8 mouse cellular contexts compared by ENCODE assay signal in the genomic region with DNA sequence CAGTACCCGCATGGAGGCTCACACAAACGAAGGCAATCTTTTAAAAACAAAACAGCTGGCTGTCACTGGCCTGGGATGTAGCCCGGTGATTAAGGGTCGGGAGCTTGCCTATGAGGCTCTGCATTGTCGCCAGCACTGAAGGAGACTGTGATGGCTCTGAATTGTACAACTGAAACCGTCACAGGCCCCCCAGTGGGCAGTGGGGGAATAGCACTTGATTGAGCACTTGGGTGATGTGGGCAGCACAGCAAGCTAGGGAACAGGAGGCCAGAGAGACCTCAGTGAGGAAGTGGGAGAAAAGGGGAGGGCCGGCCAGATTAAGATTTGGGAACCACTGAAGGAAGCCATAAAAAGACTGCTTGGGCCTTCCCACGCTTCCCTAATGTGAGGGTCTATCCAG. TPM values are rescaled to one million over a fixed set of nuclear protein-coding genes. Genes with fewer than 3 reads are reported as not detected.
A peak's percentile ranks its signal among the peaks of the same experiment; 100 is the strongest.
DNase-seq lines count a peak whose midpoint lies in the region; ATAC-seq and TF ChIP-seq lines count a peak whose summit lies in the region.

No protein-coding gene starts in this region.

- no peaks in the 10 kb centered on the region for H3K36me3 ChIP-seq in hindbrain, embryonic 11.5 days (ENCODE audit: control insufficient read depth, insufficient read depth, low read length)
- H3K36me3 ChIP-seq in hindbrain, embryonic 12.5 days: peaks cover 10% of the 10 kb centered on the region; the same call in 1 of the 2 replicates
- peaks cover 4% of the 10 kb centered on the region; the same call in 1 of the 2 replicates for H3K36me3 ChIP-seq in intestine, postnatal 0 days (ENCODE audit: control insufficient read depth, insufficient read depth)
- no peaks in the 10 kb centered on the region for H3K36me3 ChIP-seq in stomach, postnatal 0 days (ENCODE audit: control insufficient read depth, insufficient read depth, low read length)

- H3K4me1 ChIP-seq in hindbrain, embryonic 11.5 days (replicated peaks; ENCODE audit: control insufficient read depth, insufficient read depth, low read length): peaks cover 4% of the 10 kb centered on the region; the same call in 1 of the 2 replicates
- H3K4me1 ChIP-seq in hindbrain, embryonic 12.5 days: peaks cover 11% of the 10 kb centered on the region
- no peaks in the 10 kb centered on the region for H3K4me1 ChIP-seq in intestine, postnatal 0 days (replicated peaks; ENCODE audit: control insufficient read depth, insufficient read depth, low read length)
- H3K4me1 ChIP-seq in stomach, postnatal 0 days (replicated peaks; ENCODE audit: control insufficient read depth, insufficient read depth): no peaks in the 10 kb centered on the region

- H3K27ac ChIP-seq in hindbrain, embryonic 11.5 days (ENCODE audit: low read depth, low read length): no peak overlapping the region
- H3K27ac ChIP-seq in hindbrain, embryonic 12.5 days: no peak overlapping the region
- no peak overlapping the region for H3K27ac ChIP-seq in intestine, postnatal 0 days (ENCODE audit: low read depth, low read length)
- no peak overlapping the region for H3K27ac ChIP-seq in stomach, postnatal 0 days (replicated peaks)

- no peak overlapping the region for H3K4me3 ChIP-seq in hindbrain, embryonic 11.5 days (ENCODE audit: low read depth, low read length)
- H3K4me3 ChIP-seq in hindbrain, embryonic 12.5 days: no peak overlapping the region
- H3K4me3 ChIP-seq in intestine, postnatal 0 days (ENCODE audit: low read depth, low read length): no peak overlapping the region
- H3K4me3 ChIP-seq in stomach, postnatal 0 days (ENCODE audit: low read depth, low read length): no peak overlapping the region

- intact Hi-C loops in left cerebral cortex, postnatal 36 days (cut with DNase I): loop anchor here (5.0 kb wide), 1 partner anchor 37 kb away; no protein-coding TSS in a partner anchor

- no peak for TF ChIP-seq EP300 in stomach, postnatal 0 days (optimal IDR thresholded peaks at IDR 0.05)

- H3K27me3 ChIP-seq in hindbrain, embryonic 11.5 days (ENCODE audit: control insufficient read depth, insufficient read depth, low read length): peaks cover 25% of the 10 kb centered on the region
- H3K27me3 ChIP-seq in hindbrain, embryonic 12.5 days: peaks cover 44% of the 10 kb centered on the region
- H3K27me3 ChIP-seq in intestine, postnatal 0 days (replicated peaks; ENCODE audit: control insufficient read depth, insufficient read depth, low read length): no peaks in the 10 kb centered on the region
- no peaks in the 10 kb centered on the region for H3K27me3 ChIP-seq in stomach, postnatal 0 days (ENCODE audit: control insufficient read depth, insufficient read depth, low read length)

- DNase-seq in hindbrain, embryonic 11.5 days (ENCODE audit: low spot score): peak; percentile 83
- peak; percentile 65 for DNase-seq in c-Kit-positive CD71-positive TER-119-negative erythroid progenitor cells, embryonic 14.5 days (ENCODE audit: low read depth)
- peak; percentile 60 to 80 for DNase-seq in frontal cortex, postnatal 14 days (ENCODE audit: low spot score in 2 of 2)
- peak; percentile 71 to 78 for DNase-seq in left cerebral cortex, postnatal 36 days (ENCODE audit: low spot score in 2 of 2)
- peak; percentile 70 to 83 for DNase-seq in monocyte, adult 2 months (ENCODE audit: low read depth in 1 of 2, low spot score in 2 of 2)
- DNase-seq in stomach, postnatal 0 days (ENCODE audit: low spot score): peak; percentile 81

- no peaks in the 10 kb centered on the region for H3K9me3 ChIP-seq in hindbrain, embryonic 11.5 days (ENCODE audit: control insufficient read depth, low read length)
- H3K9me3 ChIP-seq in hindbrain, embryonic 12.5 days (replicated peaks): no peaks in the 10 kb centered on the region
- no peaks in the 10 kb centered on the region for H3K9me3 ChIP-seq in intestine, postnatal 0 days (ENCODE audit: control insufficient read depth)
- H3K9me3 ChIP-seq in stomach, postnatal 0 days (ENCODE audit: control insufficient read depth, low read length): no peaks in the 10 kb centered on the region

- H3K9ac ChIP-seq in hindbrain, embryonic 11.5 days (ENCODE audit: low read depth, low read length): no peak overlapping the region
- no peak overlapping the region for H3K9ac ChIP-seq in hindbrain, embryonic 12.5 days
- no peak overlapping the region for H3K9ac ChIP-seq in intestine, postnatal 0 days (ENCODE audit: low read depth, low read length)
- no peak overlapping the region for H3K9ac ChIP-seq in stomach, postnatal 0 days (ENCODE audit: low read length)

- WGBS in hindbrain, embryonic 11.5 days: 19% methylated on average over 8 of the region's 8 CpGs
- 22% methylated on average over 8 of the region's 8 CpGs for WGBS in hindbrain, embryonic 12.5 days
- WGBS in intestine, postnatal 0 days: 21% methylated on average over 8 of the region's 8 CpGs
- 23% methylated on average over 8 of the region's 8 CpGs for WGBS in stomach, postnatal 0 days

- TF ChIP-seq CTCF in intestine, postnatal 0 days (IDR thresholded peaks at IDR 0.05; ENCODE audit: low read depth): peak; percentile 88
- TF ChIP-seq CTCF in stomach, postnatal 0 days (IDR thresholded peaks at IDR 0.05; ENCODE audit: low read depth): peak; percentile 86

- no peak overlapping the region for H3K4me2 ChIP-seq in hindbrain, embryonic 11.5 days (replicated peaks; ENCODE audit: low read depth, low read length)
- no peak overlapping the region for H3K4me2 ChIP-seq in hindbrain, embryonic 12.5 days (replicated peaks)
- H3K4me2 ChIP-seq in intestine, postnatal 0 days (replicated peaks; ENCODE audit: low read depth): no peak overlapping the region
- H3K4me2 ChIP-seq in stomach, postnatal 0 days (replicated peaks; ENCODE audit: low read depth): no peak overlapping the region

- ATAC-seq in hindbrain, embryonic 11.5 days (ENCODE audit: low FRiP score): 0 out of 2 replicates have a peak, but pooled peaks have one; percentile 40
- ATAC-seq in hindbrain, embryonic 12.5 days (ENCODE audit: low FRiP score): no peak
- ATAC-seq in intestine, postnatal 0 days: peak; percentile 31; the same call in 1 of the 2 replicates
- ATAC-seq in stomach, postnatal 0 days (ENCODE audit: low FRiP score, low TSS enrichment): peak; percentile 69

RNA-seq across cellular contexts. Expression of gene Tcea3, which starts 7.9 kb away (rescaled TPM):
- 3.1 and 5.2 TPM in 2 replicates for polyA plus RNA-seq in hindbrain, embryonic 11.5 days (2014; fragmentation: Nextera tagmentation; extraction: Ambion mirVana)
- 5.0 and 7.2 TPM in 2 replicates for polyA plus RNA-seq in hindbrain, embryonic 12.5 days (2016; fragmentation: Nextera tagmentation; extraction: Ambion mirVana)
- 23.6 and 25.0 TPM in 2 replicates for polyA plus RNA-seq in intestine, postnatal 0 days (2015; fragmentation: Nextera tagmentation; extraction: Ambion mirVana)
- total RNA-seq in left cerebral cortex, postnatal 36 days (2021): under 1 TPM; 0.63 to 0.74 TPM
- polyA plus RNA-seq in stomach, postnatal 0 days (2015; fragmentation: Nextera tagmentation; extraction: Ambion mirVana): 31.1 and 35.0 TPM in 2 replicates

RNA-seq across cellular contexts. Expression of gene Asap3, which starts 33.5 kb away (rescaled TPM):
- 2.5 and 3.3 TPM in 2 replicates for polyA plus RNA-seq in hindbrain, embryonic 11.5 days (2014; fragmentation: Nextera tagmentation; extraction: Ambion mirVana)
- 11.6 and 11.8 TPM in 2 replicates for polyA plus RNA-seq in hindbrain, embryonic 12.5 days (2016; fragmentation: Nextera tagmentation; extraction: Ambion mirVana)
- polyA plus RNA-seq in intestine, postnatal 0 days (2015; fragmentation: Nextera tagmentation; extraction: Ambion mirVana): 0.95 and 1.1 TPM in 2 replicates
- total RNA-seq in left cerebral cortex, postnatal 36 days (2021): 1 to 10 TPM; 2.2 to 2.5 TPM
- polyA plus RNA-seq in stomach, postnatal 0 days (2015; fragmentation: Nextera tagmentation; extraction: Ambion mirVana): 1.6 and 1.9 TPM in 2 replicates

RNA-seq across cellular contexts. Expression of gene Zfp46, which starts 44.9 kb away (rescaled TPM):
- polyA plus RNA-seq in hindbrain, embryonic 11.5 days (2014; fragmentation: Nextera tagmentation; extraction: Ambion mirVana): 26.2 and 33.1 TPM in 2 replicates
- 42.4 and 42.6 TPM in 2 replicates for polyA plus RNA-seq in hindbrain, embryonic 12.5 days (2016; fragmentation: Nextera tagmentation; extraction: Ambion mirVana)
- polyA plus RNA-seq in intestine, postnatal 0 days (2015; fragmentation: Nextera tagmentation; extraction: Ambion mirVana): 6.7 and 7.5 TPM in 2 replicates
- 10 to 100 TPM; 61.7 to 63.2 TPM for total RNA-seq in left cerebral cortex, postnatal 36 days (2021)
- polyA plus RNA-seq in stomach, postnatal 0 days (2015; fragmentation: Nextera tagmentation; extraction: Ambion mirVana): 8.8 and 9.0 TPM in 2 replicates
